Mouse (Mus musculus): ENCODE data around the gene Fxn. TPM values are rescaled to one million over a fixed set of nuclear protein-coding genes. Genes with fewer than 3 reads are reported as not detected.

Fxn gene
- total and polyA plus RNA-seq, 3 experiments = 25.8 to 34.6 (median 31.1) TPM

- H3K4me1 ChIP-seq (ENCODE audit: control insufficient read depth in 1 of 2, insufficient read depth in 2 of 2) = peaks cover 9 to 18% of the 10 kb centered on the region in 2 experiments
- no peaks in the 10 kb centered on the region for H3K79me2 ChIP-seq (replicated peaks; ENCODE audit: control insufficient read depth, extremely low read depth, insufficient read depth, poor library complexity, severe bottlenecking)
- no peak for DNase-seq (ENCODE audit: extremely low read depth)
- no peak overlapping the region for H3K27ac ChIP-seq (ENCODE audit: insufficient read depth, low read depth)
- H3K4me2 ChIP-seq (ENCODE audit: insufficient read depth, low read depth, poor library complexity, severe bottlenecking) = no peak overlapping the region
- no peaks in the 10 kb centered on the region for H3K27me3 ChIP-seq (replicated peaks)
- H3K9ac ChIP-seq (ENCODE audit: insufficient read depth, low read depth) = no peak overlapping the region
- in situ Hi-C loops (cut with MboI; ENCODE audit: low pct_ligation_motif_present, low pct_unique_long_range_greater_than_20kb, low sequenced_read_pairs) = loop anchor here (25.0 kb wide), 1 partner anchor 91 kb away; no protein-coding TSS in a partner anchor
- H3K36me3 ChIP-seq (replicated peaks in 1 of 2; ENCODE audit: control insufficient read depth in 1 of 2, insufficient read depth in 1 of 2, low read length in 1 of 2) = no peaks in the 10 kb centered on the region
- no peaks in the 10 kb centered on the region for H3K9me3 ChIP-seq (replicated peaks; ENCODE audit: low read length)
- dilution Hi-C loops (cut with MboI; ENCODE audit: extremely low pct_ligation_motif_present, extremely low pct_unique_long_range_greater_than_20kb, low sequenced_read_pairs) = no loop called here
- TF ChIP-seq TBP (conservative IDR thresholded peaks at IDR 0.05; ENCODE audit: low read depth, low read length) = no peak
- TF ChIP-seq SIN3A (IDR thresholded peaks at IDR 0.05; ENCODE audit: low read length) = no peak
- TF ChIP-seq CHD1 (IDR thresholded peaks at IDR 0.05; ENCODE audit: low read depth, low read length) = no peak
- no peak for TF ChIP-seq JUND (conservative IDR thresholded peaks at IDR 0.05; ENCODE audit: low read depth, low read length)
- TF ChIP-seq SMC3 (IDR thresholded peaks at IDR 0.05; ENCODE audit: low read depth, low read length) = no peak
- TF ChIP-seq MAX (IDR thresholded peaks at IDR 0.05; ENCODE audit: low read length) = no peak
- no peak for TF ChIP-seq CHD2 (IDR thresholded peaks at IDR 0.05; ENCODE audit: low read length)
- H3K4me3 ChIP-seq (replicated peaks in 1 of 3; ENCODE audit: low read depth in 2 of 3, low read length in 2 of 3, poor library complexity in 1 of 3) = no peak overlapping the region
Observed at GRCm38 (mm10) chr19:24321211-24321899, 41.0 kb upstream of the Fxn start.

GRCm38 (mm10) chr19:24318172-24318571 is 37.8 kb upstream of the Fxn start:
- DNase-seq (ENCODE audit: extremely low read depth) = no peak
- Histone ChIP-seq H3K79me2 (replicated peaks; ENCODE audit: control insufficient read depth, extremely low read depth, insufficient read depth, poor library complexity, severe bottlenecking) (no peaks in the 10 kb centered on the region), H3K4me2 (ENCODE audit: insufficient read depth, low read depth, poor library complexity, severe bottlenecking) (no peak overlapping the region), H3K4me1 (ENCODE audit: control insufficient read depth in 1 of 2, insufficient read depth in 2 of 2) (peaks cover 0 to 21% of the 10 kb centered on the region in 2 experiments; a peak in 2 of 4 replicates), H3K27ac (ENCODE audit: insufficient read depth, low read depth) (no peak overlapping the region), H3K4me3 (replicated peaks in 1 of 3; ENCODE audit: low read depth in 2 of 3, low read length in 2 of 3, poor library complexity in 1 of 3) (no peak overlapping the region), H3K36me3 (replicated peaks in 1 of 2; ENCODE audit: control insufficient read depth in 1 of 2, insufficient read depth in 1 of 2, low read length in 1 of 2) (no peaks in the 10 kb centered on the region), H3K9ac (ENCODE audit: insufficient read depth, low read depth) (no peak overlapping the region), H3K9me3 (replicated peaks; ENCODE audit: low read length) (no peaks in the 10 kb centered on the region), H3K27me3 (replicated peaks) (no peaks in the 10 kb centered on the region)
- TF ChIP-seq E2F4 (IDR thresholded peaks at IDR 0.05; ENCODE audit: insufficient replicate concordance, low read depth, low read length) (no peak), POLR2A (IDR thresholded peaks at IDR 0.05; ENCODE audit: low read depth, low read length) (no peak), ELF1 (IDR thresholded peaks at IDR 0.05; ENCODE audit: low read depth, low read length) (no peak), RAD21 (IDR thresholded peaks at IDR 0.05; ENCODE audit: low read depth, low read length) (no peak), ZKSCAN1 (IDR thresholded peaks at IDR 0.05; ENCODE audit: borderline replicate concordance, low read depth, low read length) (no peak), CHD1 (IDR thresholded peaks at IDR 0.05; ENCODE audit: low read depth, low read length) (no peak), CTCF (conservative IDR thresholded peaks at IDR 0.05 in 1 of 2, IDR thresholded peaks at IDR 0.05 in 1 of 2; ENCODE audit: low read depth in 2 of 2, low read length in 2 of 2) (no peak), JUN (IDR thresholded peaks at IDR 0.05; ENCODE audit: insufficient read depth, low read depth, low read length) (no peak), MXI1 (IDR thresholded peaks at IDR 0.05; ENCODE audit: low read depth, low read length) (no peak), TBP (conservative IDR thresholded peaks at IDR 0.05; ENCODE audit: low read depth, low read length) (no peak)
- dilution Hi-C loops (cut with MboI; ENCODE audit: extremely low pct_ligation_motif_present, extremely low pct_unique_long_range_greater_than_20kb, low sequenced_read_pairs) = no loop called here
- in situ Hi-C loops (cut with MboI; ENCODE audit: low pct_ligation_motif_present, low pct_unique_long_range_greater_than_20kb, low sequenced_read_pairs) = loop anchor here (25.0 kb wide), 1 partner anchor 94 kb away; no protein-coding TSS in a partner anchor
